Mouse (Mus musculus): ENCODE measurements around the gene Rnf224. TPM values are rescaled to one million over a fixed set of nuclear protein-coding genes. Genes with fewer than 3 reads are reported as not detected.

Rnf224 gene
- polyA plus RNA-seq, 2 experiments = not detected

DNA sequence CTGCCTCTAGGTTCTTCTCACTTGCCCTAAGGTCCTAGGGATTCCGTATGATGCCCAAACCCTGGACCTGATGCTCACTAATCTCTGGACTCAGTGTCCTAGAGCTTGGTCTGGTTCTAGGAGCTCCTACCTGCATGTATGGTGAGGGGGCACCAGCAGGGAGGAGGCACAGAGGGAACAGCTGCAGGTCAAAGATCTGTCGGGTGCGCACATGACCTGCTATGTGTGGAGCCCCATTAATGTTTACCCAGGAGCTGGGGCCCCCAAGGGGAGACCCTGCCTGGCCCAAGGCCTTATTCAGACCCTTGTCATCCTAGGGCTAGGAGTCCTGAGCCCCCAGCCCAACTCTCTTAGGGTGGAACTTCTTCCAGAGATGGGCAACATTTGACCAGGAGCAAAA is 2.5 kb downstream of the Rnf224 start, which contains the start of gene Slc34a3:
Gene Slc34a3, minus strand, starts transcription at position 315 of the 400 bp plus-strand sequence.
- H3K4me2 ChIP-seq (ENCODE audit: low read depth) = no peak within 1 kb of the TSS
- H3K27ac ChIP-seq = no peak within 1 kb of the TSS
- no peak within 1 kb of the TSS; the same call in 1 of the 2 replicates for H3K9ac ChIP-seq (replicated peaks)
- H3K4me1 ChIP-seq (replicated peaks; ENCODE audit: control insufficient read depth in 2 of 2, insufficient read depth in 2 of 2, low read length in 1 of 2) = peaks cover 0 to 5% of the 10 kb centered on the region in 2 experiments; a peak in 1 of 4 replicates
- H3K9me3 ChIP-seq (ENCODE audit: control insufficient read depth, low read length) = no peaks in the 10 kb centered on the region
- no peaks in the 10 kb centered on the region for H3K27me3 ChIP-seq (ENCODE audit: control insufficient read depth, insufficient read depth, low read length)
- no peak for ATAC-seq (ENCODE audit: insufficient read depth)
- no peak for DNase-seq (ENCODE audit: low read depth in 3 of 3, low spot score in 3 of 3)
- H3K4me3 ChIP-seq (ENCODE audit: insufficient read depth in 1 of 2, low read depth in 2 of 2, low read length in 2 of 2) = no peak within 1 kb of the TSS
- H3K36me3 ChIP-seq (replicated peaks; ENCODE audit: control insufficient read depth, insufficient read depth, low read depth) = no peaks in the 10 kb centered on the region
- TF ChIP-seq EP300 (IDR thresholded peaks at IDR 0.05; ENCODE audit: low read depth) (no peak), CTCF (IDR thresholded peaks at IDR 0.05; ENCODE audit: low read depth) (no peak)
- WGBS (ENCODE audit: insufficient replicate concordance) = 68% methylated on average over 3 of the region's 3 CpGs

DNA sequence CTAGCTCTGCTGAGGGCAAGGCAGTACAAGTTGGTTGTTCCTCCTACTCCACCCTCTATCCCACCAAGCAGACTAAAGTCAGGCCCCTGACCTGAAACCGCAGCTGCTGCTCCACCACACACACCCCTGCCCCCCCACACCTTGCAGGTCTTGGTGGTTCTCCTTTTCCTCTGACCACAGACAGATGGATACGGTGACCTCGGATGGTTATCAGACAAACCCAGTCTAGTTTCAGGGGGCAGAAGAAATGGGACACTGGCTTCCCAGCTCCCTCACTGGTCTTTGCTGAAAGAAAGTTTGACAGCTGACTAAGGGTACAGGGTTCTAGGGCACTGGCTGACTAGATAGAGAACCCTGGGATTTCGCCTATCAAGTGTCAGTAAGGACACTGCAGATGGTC is 3.2 kb downstream of the Rnf224 start:
- ATAC-seq (ENCODE audit: insufficient read depth) (no peak), DNase-seq (ENCODE audit: low read depth in 3 of 3, low spot score in 3 of 3) (no peak)
- H3K4me1 ChIP-seq (replicated peaks; ENCODE audit: control insufficient read depth in 2 of 2, insufficient read depth in 2 of 2, low read length in 1 of 2) = peaks cover 0 to 6% of the 10 kb centered on the region in 2 experiments; a peak in 1 of 4 replicates
- H3K9ac ChIP-seq (replicated peaks) = no peak overlapping the region; the same call in 1 of the 2 replicates
- H3K27ac ChIP-seq = no peak overlapping the region
- H3K36me3 ChIP-seq (replicated peaks; ENCODE audit: control insufficient read depth, insufficient read depth, low read depth) = no peaks in the 10 kb centered on the region
- no peak overlapping the region for H3K4me3 ChIP-seq (ENCODE audit: insufficient read depth in 1 of 2, low read depth in 2 of 2, low read length in 2 of 2)
- TF ChIP-seq EP300 (IDR thresholded peaks at IDR 0.05; ENCODE audit: low read depth) = no peak
- TF ChIP-seq CTCF (IDR thresholded peaks at IDR 0.05; ENCODE audit: low read depth) = no peak
- no peak overlapping the region for H3K4me2 ChIP-seq (ENCODE audit: low read depth)
- no peaks in the 10 kb centered on the region for H3K9me3 ChIP-seq (ENCODE audit: control insufficient read depth, low read length)
- no peaks in the 10 kb centered on the region for H3K27me3 ChIP-seq (ENCODE audit: control insufficient read depth, insufficient read depth, low read length)
- 7% methylated on average over 4 of the region's 4 CpGs for WGBS (ENCODE audit: insufficient replicate concordance)

DNA sequence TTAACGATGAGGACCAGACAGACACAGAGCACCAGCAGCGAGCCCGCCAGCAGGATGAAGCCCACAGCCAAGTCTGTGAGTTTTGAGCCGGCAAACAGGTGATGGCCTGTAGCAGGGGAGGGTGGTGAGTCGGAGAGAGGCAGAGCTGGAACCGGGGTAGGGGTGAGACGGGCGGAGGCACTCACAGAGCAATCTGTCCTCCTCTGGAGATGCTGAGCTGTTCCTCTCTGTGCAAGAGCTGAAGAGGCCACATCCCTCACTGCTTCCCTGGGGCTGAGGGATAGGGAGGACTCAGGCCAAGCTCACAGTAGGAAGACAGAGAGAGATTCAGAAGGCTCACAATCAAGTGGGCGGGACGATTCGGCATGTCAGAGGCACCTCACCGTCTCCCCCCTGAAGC is 5.5 kb downstream of the Rnf224 start:
- TF ChIP-seq EP300 (IDR thresholded peaks at IDR 0.05; ENCODE audit: low read depth) = no peak
- TF ChIP-seq CTCF (IDR thresholded peaks at IDR 0.05; ENCODE audit: low read depth) = no peak

DNA sequence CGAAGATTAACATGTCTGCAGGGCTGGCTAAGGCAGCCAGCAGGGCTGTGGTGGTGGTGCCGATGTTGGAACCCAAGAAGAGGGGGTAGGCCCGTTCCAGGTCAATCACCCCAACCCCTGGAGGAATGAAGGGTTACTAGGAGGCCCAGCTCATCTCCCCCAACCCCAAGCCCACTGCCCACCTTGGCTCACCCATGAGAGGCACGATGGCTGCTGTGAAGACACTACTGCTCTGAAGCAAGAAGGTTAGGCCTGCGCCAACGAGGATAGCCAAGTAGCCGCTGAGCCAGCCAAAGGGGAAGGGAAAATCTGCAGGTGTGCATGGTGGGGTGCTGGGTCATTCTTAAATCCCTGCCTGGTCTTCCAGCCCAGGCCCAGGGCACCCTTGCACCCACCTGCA is 6.0 kb downstream of the Rnf224 start:
- Histone ChIP-seq H3K4me3 (ENCODE audit: insufficient read depth in 1 of 2, low read depth in 2 of 2, low read length in 2 of 2) (no peak overlapping the region), H3K36me3 (replicated peaks; ENCODE audit: control insufficient read depth, insufficient read depth, low read depth) (no peaks in the 10 kb centered on the region), H3K27ac (no peak overlapping the region), H3K27me3 (ENCODE audit: control insufficient read depth, insufficient read depth, low read length) (no peaks in the 10 kb centered on the region), H3K4me1 (replicated peaks; ENCODE audit: control insufficient read depth in 2 of 2, insufficient read depth in 2 of 2, low read length in 1 of 2) (peaks cover 4 to 7% of the 10 kb centered on the region in 2 experiments), H3K9me3 (ENCODE audit: control insufficient read depth, low read length) (no peaks in the 10 kb centered on the region), H3K4me2 (ENCODE audit: low read depth) (no peak overlapping the region), H3K9ac (replicated peaks) (no peak overlapping the region)
- no peak for DNase-seq (ENCODE audit: low read depth in 3 of 3, low spot score in 3 of 3)
- no peak for ATAC-seq (ENCODE audit: insufficient read depth)
- no peak for TF ChIP-seq CTCF (IDR thresholded peaks at IDR 0.05; ENCODE audit: low read depth)
- 72% methylated on average over 7 of the region's 7 CpGs for WGBS (ENCODE audit: insufficient replicate concordance)

More for the DNA sequence above, 5.5 kb downstream of the Rnf224 start:
- no peak for DNase-seq (ENCODE audit: low read depth in 3 of 3, low spot score in 3 of 3)
- Histone ChIP-seq H3K36me3 (replicated peaks; ENCODE audit: control insufficient read depth, insufficient read depth, low read depth) (no peaks in the 10 kb centered on the region), H3K9ac (replicated peaks) (no peak overlapping the region), H3K27ac (no peak overlapping the region), H3K4me2 (ENCODE audit: low read depth) (no peak overlapping the region), H3K27me3 (ENCODE audit: control insufficient read depth, insufficient read depth, low read length) (no peaks in the 10 kb centered on the region), H3K9me3 (ENCODE audit: control insufficient read depth, low read length) (no peaks in the 10 kb centered on the region), H3K4me1 (replicated peaks; ENCODE audit: control insufficient read depth in 2 of 2, insufficient read depth in 2 of 2, low read length in 1 of 2) (peaks cover 0 to 3% of the 10 kb centered on the region in 2 experiments; a peak in 2 of 4 replicates), H3K4me3 (ENCODE audit: insufficient read depth in 1 of 2, low read depth in 2 of 2, low read length in 2 of 2) (no peak overlapping the region)
- ATAC-seq (ENCODE audit: insufficient read depth) = no peak
- WGBS (ENCODE audit: insufficient replicate concordance) = 65% methylated on average over 12 of the region's 12 CpGs

DNA sequence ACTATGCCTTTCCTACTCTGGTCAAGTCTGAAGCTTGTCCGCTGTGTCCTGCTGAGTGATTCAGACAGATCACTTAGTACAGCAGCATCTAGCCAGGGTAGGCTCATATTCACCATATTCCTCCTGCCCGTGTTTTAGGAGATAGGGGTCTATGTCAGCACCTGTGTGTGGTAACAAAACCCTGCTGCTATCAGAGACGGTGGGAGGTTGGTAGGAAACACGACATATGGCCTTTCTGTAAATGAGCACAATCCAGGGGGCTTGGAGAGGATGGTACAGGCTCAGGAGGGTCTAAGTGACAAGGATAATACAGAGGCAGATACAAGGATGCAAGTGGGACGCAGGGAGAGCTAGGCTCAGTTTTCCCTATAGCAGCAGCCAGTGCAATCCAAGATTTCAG is 7.0 kb downstream of the Rnf224 start:
- Histone ChIP-seq H3K4me3 (ENCODE audit: insufficient read depth in 1 of 2, low read depth in 2 of 2, low read length in 2 of 2) (no peak overlapping the region), H3K4me2 (ENCODE audit: low read depth) (no peak overlapping the region), H3K4me1 (replicated peaks; ENCODE audit: control insufficient read depth in 2 of 2, insufficient read depth in 2 of 2, low read length in 1 of 2) (peaks cover 5 to 9% of the 10 kb centered on the region in 2 experiments), H3K27me3 (ENCODE audit: control insufficient read depth, insufficient read depth, low read length) (no peaks in the 10 kb centered on the region), H3K9ac (replicated peaks) (no peak overlapping the region), H3K27ac (no peak overlapping the region), H3K36me3 (replicated peaks; ENCODE audit: control insufficient read depth, insufficient read depth, low read depth) (no peaks in the 10 kb centered on the region), H3K9me3 (ENCODE audit: control insufficient read depth, low read length) (no peaks in the 10 kb centered on the region)
- ATAC-seq (ENCODE audit: insufficient read depth) (no peak), DNase-seq (ENCODE audit: low read depth in 3 of 3, low spot score in 3 of 3) (no peak)
- WGBS (ENCODE audit: insufficient replicate concordance) = 65% methylated on average over 5 of the region's 5 CpGs
- no peak for TF ChIP-seq CTCF (IDR thresholded peaks at IDR 0.05; ENCODE audit: low read depth)
- TF ChIP-seq EP300 (IDR thresholded peaks at IDR 0.05; ENCODE audit: low read depth) = no peak

Data from liver, embryonic 14.5 days (tissue).